Mouse (Mus musculus) heart, adult 9 months (tissue): Measurements from ENCODE around the gene Rinl.
A peak's percentile ranks its signal among the peaks of the same experiment; 100 is the strongest.

Experiments used
- DNase-seq, 2 experiments: peaks; one replicate each; pipeline ENCODE4 v3.0.0; 2022; ENCODE audit warnings: low spot score in 2 of 2

Rinl gene

GRCm38 (mm10) chr7:28788307-28789195 is at the start of gene Rinl:
TSS of gene Rinl (plus strand) at chr7:28788969.
- DNase-seq, result peak in 1 of 2 experiments; percentile 31

DNA sequence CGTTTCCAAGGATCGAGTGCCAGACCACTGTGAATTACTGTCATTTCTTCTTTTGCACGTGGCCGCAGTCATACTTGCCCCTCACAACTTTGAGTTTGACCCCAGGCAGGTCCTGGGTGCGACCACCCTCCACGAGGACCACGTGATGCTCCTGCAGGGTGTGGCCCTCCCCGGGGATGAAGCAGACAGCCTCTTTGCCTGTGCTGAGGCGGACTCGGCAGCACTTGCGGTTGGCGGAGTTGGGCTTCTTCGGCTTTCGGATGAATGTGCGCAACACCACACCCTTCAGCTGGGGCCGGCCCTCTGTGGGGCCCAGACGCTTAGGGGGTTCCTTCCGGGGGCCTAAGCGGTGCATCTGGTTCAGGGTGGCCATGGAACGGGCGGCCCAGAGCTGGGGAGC is 48.9 kb upstream of the Rinl start:
- DNase-seq, result no peak

- no peak for DNase-seq
Observed at GRCm38 (mm10) chr7:28740949-28741348, 47.8 kb upstream of the Rinl start.

DNA sequence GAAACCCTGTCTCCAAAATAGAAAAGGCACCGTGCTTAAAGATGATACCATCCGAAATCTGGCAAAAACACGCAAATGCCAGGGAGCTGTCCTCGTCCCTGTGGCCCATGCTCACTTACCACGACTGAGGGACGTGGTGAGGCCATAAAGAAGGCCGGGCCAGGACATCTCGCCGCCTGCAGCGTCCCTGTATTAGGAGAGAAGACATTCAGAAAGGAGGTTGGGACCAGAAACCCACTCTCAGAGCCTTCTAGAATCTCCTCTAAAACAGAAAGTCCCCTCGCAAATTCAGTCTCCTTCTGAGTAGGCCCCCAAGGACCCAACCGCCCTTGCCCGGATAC is 47.4 kb upstream of the Rinl start:
- DNase-seq, result no peak

GRCm38 (mm10) chr7:28741709-28742438 is 46.9 kb upstream of the Rinl start, which contains the start of the genes Mrps12 and Sars2:
TSS of gene Mrps12 (minus strand) at chr7:28741820.
TSS of gene Sars2 (plus strand) at chr7:28741992.
- DNase-seq, result peak; percentile 98 to 99

GRCm38 (mm10) chr7:28749935-28750334 is 38.8 kb upstream of the Rinl start:
- no peak for DNase-seq

GRCm38 (mm10) chr7:28756079-28756478 is 32.7 kb upstream of the Rinl start, which contains the start of gene Ccer2:
TSS of gene Ccer2 (plus strand) at chr7:28756174.
- DNase-seq, result no peak

- DNase-seq, result no peak
Observed at GRCm38 (mm10) chr7:28758623-28759022, 30.1 kb upstream of the Rinl start.

DNA sequence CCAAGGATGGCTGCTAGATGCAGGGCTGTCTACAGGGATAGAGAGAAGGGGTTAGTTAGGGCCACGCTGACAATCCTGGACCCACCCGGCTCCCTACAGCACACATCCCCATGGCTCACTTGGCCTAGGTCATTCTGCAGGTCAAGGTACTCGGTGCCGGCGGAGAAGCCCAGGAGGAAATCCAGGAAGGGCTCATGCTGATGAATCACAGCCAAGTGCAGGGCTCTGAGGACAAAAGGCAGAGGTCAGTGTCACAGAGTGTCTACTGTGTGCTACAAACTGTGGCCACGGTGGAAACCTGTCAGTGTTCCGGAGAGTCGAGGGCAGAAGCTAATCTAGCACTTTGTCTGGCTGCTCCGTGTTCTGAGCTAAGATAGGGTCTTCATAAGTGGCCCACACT is 26.9 kb upstream of the Rinl start:
- DNase-seq, result no peak

DNA sequence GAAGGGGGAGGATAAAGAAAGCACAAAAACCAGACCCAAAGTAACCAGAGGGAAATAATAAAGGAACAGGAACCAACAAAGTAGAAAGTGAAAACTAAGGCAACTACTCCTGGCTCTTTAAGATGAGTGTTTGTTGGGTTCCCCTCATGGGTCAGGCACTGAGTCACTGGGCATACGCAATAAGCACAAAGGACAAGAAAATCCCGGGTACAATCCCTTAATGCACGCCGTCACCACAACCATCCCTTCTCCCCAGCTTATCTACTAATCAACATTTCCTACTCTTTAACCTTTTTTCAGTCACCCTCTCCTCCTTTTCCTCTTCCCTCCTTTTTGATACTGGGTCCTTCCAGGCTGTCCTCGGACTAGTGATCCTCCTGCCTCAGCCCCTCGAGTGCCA is 23.6 kb upstream of the Rinl start:
- DNase-seq, result no peak

DNA sequence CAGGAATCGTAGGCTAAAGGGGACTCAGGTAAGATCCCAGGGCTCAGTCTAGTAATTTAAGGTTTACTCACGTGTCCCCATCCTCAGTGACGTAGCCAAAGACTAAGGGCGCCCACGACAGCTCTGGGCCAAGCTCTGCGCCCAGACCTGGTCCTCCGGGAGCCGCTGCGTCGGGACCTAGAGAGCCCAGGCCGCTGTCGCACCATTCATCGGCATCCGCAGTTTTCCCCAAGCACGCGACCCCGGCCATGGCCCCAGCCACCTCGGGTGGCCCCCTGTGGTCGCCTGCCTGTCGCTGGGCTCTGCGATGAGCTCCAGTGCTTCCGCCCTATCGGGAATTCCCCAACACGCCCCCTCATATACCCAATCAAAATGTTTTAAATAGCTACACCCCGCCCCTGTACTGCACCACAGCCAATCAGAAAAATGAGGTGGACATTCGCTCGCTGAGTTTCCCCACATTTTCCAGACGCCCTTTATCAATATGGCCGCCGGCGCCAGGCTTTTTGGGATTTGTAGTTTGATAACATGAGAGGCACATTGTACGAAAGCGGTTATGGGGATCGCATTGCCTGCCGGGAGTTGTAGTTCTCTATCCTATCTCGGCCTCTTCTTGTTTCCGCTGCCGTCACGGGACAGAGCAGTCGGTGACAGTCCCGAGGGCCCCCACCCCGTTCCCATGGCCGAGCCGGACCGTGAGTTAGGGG is 22.4 kb upstream of the Rinl start, which contains the start of gene Sirt2:
Sirt2 (plus strand) TSS at position 563 of the 707 bp plus-strand sequence.
- DNase-seq, result peak; percentile 99 to 100

DNA sequence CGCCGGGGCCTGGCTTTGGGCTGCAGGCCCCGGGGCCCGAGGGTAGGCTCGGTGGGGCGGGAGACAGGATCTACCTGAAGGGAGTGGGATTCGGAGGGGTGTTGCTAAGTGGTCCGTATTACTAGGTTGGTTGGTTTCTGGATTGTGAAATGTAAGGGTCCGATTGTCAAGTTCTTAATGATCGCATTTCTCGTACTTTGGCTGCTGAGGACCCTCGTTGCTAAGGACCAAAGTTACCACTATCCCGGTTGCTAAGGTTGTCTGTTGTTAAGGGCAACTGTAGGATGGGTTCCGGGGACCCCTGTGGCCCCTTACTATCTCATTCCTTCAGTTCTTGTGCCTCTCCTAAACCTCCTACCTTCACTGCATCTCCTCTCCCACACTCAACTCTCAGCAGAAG is 21.9 kb upstream of the Rinl start:
- no peak for DNase-seq

DNA sequence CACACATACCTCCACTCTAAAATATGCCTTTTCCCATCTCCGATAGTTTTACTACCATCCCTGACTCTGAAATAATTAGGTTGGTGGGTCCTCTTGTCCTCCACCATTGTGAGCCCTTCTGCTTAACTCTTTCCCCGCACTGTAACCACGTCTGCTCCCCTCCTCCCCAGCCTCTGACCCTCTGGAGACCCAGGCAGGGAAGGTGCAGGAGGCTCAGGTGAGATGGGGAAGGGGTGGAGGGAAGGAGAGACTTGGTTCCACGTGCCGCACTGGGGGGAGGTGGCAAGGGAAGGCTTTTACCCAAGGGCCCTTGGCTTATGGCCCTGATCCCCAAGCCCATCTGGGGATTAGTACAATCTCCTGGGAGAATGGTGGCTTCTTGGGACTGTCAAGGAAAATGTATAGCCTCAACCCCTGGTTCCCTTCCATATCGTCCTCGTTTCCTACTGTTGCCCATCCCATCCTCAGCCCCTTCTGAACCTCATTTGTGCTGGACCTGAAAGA is 21.3 kb upstream of the Rinl start, which contains the start of gene Nfkbib:
Nfkbib (minus strand) TSS at position 51 of the 504 bp plus-strand sequence.
- DNase-seq, result peak in 1 of 2 experiments; percentile 21

GRCm38 (mm10) chr7:28769414-28769958 is 19.3 kb upstream of the Rinl start:
- DNase-seq, result no peak

DNA sequence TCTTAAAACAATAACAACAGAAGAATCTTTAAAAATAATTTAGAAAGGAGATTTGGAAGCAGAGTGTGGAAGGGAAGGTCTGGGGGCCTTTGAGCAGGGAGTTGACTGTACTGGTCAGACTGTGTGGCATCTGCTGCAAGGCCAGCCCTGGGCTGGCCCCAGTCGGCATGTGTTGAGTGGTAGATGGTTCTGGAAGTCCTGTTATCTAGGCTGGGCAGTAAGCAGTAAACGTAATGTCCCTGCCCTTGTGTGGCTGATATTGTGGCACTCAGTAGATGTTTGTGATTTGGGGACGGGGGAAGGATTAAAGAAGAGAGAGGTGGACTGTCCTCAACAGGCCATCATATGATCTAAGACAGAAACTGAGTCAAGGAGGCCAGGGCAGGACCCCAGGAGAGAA is 18.5 kb upstream of the Rinl start:
- no peak for DNase-seq

GRCm38 (mm10) chr7:28771867-28772266 is 16.9 kb upstream of the Rinl start:
- no peak for DNase-seq

GRCm38 (mm10) chr7:28773163-28773562 is 15.6 kb upstream of the Rinl start:
- no peak for DNase-seq

- no peak for DNase-seq
Observed at GRCm38 (mm10) chr7:28774164-28774563, 14.6 kb upstream of the Rinl start.

DNA sequence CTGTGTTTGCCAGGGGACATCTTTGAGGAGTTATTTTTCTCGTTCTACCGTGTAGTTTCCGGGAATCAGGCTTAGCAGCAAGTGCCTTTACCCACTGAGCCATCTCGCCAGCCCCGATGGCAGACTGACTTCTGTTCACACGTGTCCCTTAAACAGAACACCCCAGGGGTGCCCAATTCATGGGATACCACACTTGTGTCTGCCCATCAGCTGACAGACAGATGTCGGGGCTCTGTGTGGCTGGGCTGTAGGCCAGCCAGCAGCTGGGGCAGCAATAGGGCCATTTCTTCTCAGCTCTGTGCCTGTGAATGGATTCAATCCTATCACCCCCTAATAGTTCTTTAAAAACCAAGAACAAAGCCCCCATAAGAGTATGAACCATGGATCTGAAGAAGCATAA is 13.6 kb upstream of the Rinl start:
- DNase-seq, result no peak

DNA sequence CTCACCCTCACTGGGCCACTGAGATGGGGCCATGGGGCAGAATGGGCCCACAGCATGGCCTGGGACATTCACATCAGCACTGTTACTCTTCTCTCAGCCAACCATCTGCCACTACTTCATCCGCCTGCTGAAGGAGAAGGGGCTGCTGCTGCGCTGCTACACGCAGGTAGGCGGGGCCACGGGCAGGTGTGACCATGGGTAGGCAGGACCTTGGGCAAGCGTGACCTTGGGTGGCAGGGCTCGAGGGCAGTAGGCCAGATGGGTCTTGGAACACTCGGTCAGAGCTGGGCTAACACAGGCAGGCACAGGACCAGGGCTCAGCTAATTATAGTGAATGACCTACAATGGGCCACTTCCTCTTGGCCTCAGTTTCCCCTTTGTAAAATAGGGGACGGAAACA is 9.9 kb upstream of the Rinl start:
- DNase-seq, result no peak

DNA sequence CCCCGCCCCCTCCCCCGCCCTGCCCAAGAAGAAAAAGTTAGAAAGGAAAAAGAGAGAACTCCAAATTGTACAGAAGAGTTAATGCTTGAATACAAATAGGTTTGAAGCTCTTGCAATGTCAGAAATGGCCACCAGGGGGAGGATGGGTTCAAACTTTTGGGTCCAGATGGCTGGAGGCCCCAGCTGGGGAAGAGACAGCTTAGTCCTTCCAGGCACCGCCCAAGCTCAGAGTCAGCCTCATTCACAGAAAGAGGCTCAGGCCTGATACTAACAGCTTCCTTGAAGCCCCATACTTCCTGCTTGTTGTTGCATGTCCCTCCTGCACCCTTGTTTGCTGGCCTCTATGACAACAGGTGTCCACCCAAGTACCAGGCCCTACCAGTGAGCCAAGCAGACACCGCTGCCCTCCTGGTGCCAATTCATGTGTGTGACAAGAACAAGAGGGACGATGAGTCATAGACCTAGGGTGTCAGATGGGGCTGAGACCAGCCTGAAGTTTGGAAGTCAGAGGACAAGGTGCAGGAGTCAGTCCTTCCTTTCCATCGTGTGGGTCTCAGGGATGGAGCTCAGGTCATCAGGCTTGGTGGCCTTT is 8.6 kb upstream of the Rinl start:
- DNase-seq, result peak; percentile 72 to 90
